Mouse (Mus musculus) embryonic facial prominence, embryonic 10.5 days (tissue): ENCODE data around the gene Fntb. TPM values are rescaled to one million over a fixed set of nuclear protein-coding genes. Genes with fewer than 3 reads are reported as not detected.

Source experiments
- DNase-seq: peaks from one replicate; pipeline ENCODE4 v3.0.0-alpha.2; 2017; ENCODE audit warnings: low spot score
- H3K27ac ChIP-seq: fragments of 300-500 bp; sonication (generic); replicated peaks from 2 replicates; pipeline ENCODE4 v1.5.1; 2016; ENCODE audit warnings: mild to moderate bottlenecking
- H3K27me3 ChIP-seq: fragments of 300-500 bp; sonication (generic); replicated peaks from 2 replicates; pipeline ENCODE4 v1.6.1; 2016; ENCODE audit warnings: low read depth, mild to moderate bottlenecking; ENCODE audit not compliant: poor library complexity, severe bottlenecking
- H3K36me3 ChIP-seq: fragments of 300-500 bp; sonication (generic); replicated peaks from 2 replicates; pipeline ENCODE4 v1.6.1; 2016; ENCODE audit warnings: mild to moderate bottlenecking, moderate library complexity
- H3K4me1 ChIP-seq: fragments of 300-500 bp; sonication (generic); 2 replicates; pipeline ENCODE4 v1.6.1; 2016
- H3K4me3 ChIP-seq: fragments of 300-500 bp; sonication (generic); 2 replicates; pipeline ENCODE4 v1.5.1; 2016; ENCODE audit warnings: mild to moderate bottlenecking, moderate library complexity
- H3K9me3 ChIP-seq: fragments of 300-500 bp; sonication (generic); 2 replicates; pipeline ENCODE4 v1.6.1; 2016; ENCODE audit warnings: mild to moderate bottlenecking
- WGBS: fragments of 180-500 bp; shearing (Covaris S2); methylation state at CpG from one replicate; pipeline ENCODE4 v1.1.7; 2016; 5-methylcytosine and 5-hydroxymethylcytosine counted together
- polyA plus RNA-seq: library from polyadenylated mRNA; unstranded; fragments of >200 nt; fragmentation: Nextera tagmentation; extraction: Ambion mirVana; gene quantifications from 2 replicates; pipeline ENCODE4 v1.2.1, GENCODE M21; 2016

The Fntb gene
- polyA plus RNA-seq, 1 experiment from 2014 or later = 50.4 TPM

DNA sequence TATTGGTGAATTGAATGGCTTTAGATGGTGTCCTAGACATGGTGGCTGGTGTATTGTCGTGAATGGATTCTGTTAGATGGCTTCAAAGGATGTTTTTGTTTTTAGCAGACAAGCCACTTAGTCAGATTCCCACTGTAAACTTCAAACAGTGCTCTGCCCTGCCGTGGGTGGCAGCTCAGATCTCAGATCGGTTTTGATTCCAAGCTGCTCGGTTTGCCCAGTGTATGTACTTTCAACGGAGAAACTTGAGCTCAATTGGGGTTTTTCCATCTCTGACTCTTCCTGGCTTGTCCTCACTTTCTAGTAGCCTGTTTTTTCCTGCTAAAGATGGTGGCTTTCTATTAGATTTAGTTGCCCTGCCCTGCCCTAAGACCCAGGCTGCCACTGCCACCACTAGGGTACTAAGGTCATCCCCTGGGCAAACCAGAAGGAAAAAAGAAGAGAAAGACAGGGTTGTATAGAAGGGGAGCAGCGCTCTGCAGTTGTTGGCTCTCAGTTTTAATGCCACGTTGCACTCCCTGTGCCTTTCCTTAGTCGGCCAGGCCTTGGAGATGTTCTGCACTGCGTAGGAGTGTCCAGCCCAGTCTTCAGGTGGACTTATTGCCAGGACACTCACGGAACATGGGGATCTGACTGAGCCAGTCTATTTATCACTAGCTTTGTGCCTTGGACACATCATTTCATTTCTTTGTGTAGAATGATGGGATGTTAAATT lies 134.0 kb downstream of the Fntb start:
- Histone ChIP-seq H3K4me3 (no peak overlapping the region), H3K9me3 (no peaks in the 10 kb centered on the region), H3K4me1 (peaks cover 12% of the 10 kb centered on the region), H3K36me3 (peaks cover 31% of the 10 kb centered on the region), H3K27ac (no peak overlapping the region), H3K27me3 (no peaks in the 10 kb centered on the region)
- 91% methylated on average over 10 of the region's 10 CpGs for WGBS
- DNase-seq = no peak

DNA sequence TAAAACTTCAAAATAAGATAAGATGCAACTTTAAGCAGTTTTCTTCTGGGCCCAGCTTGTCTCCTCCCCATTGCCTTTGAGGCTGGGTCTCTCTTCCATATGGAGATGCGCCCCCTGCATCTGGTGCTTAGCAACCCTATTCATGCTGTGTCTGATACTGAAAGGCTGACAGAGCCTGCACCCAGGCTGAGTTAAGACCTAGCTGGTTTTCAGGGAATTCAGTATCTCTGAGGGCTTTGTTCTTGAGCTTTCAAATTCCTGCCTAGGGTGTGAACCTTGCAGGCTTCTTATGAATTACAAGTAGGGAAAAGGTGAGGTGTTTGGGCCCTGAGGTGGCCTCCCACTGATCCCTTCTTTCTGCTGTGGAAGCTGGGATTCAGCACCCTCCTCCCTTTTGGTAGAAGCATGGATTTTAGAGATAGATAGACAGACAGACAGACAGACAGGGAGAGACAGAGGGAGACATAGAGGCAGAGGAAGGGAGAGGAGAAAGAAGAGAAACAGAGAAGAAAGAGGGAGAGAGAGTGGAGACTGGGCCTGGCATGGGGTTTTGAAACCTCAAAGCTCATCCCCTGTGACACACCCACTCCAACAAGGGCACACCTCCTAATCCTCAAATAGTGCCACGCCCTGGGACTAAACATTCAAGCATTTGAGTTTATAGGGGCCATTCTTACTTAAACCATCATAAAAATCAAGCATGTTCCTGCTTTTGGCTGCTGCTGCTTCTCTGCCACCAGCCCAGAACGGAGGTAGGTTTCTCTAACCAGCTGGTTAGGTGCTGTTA lies 136.3 kb downstream of the Fntb start:
- Histone ChIP-seq H3K4me1 (peaks cover 7% of the 10 kb centered on the region), H3K36me3 (peaks cover 33% of the 10 kb centered on the region), H3K4me3 (no peak overlapping the region), H3K27me3 (no peaks in the 10 kb centered on the region), H3K9me3 (no peaks in the 10 kb centered on the region), H3K27ac (no peak overlapping the region)
- DNase-seq = no peak
- 78% methylated on average over 3 of the region's 3 CpGs for WGBS

DNA sequence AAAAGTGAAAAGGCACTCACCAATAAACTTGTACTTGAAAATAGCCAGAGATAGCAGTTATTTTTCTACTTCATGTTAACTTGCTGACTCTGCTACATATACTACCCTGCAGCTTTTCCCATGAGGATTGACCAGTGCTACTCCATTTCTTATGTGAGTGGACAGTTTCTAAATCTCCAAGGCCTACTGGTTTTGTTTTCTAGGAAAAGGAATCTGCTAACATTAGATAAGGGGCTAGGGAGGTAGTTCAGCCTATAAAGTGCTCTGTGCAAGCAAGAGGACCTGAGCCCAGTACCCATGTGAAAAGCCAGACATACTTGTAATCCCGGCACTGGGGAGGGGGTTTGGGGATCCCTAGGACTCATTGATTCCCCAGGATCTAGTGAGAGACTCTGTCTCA lies 140.9 kb downstream of the Fntb start:
- Histone ChIP-seq H3K4me1 (peaks cover 18% of the 10 kb centered on the region), H3K27ac (no peak overlapping the region), H3K4me3 (no peak overlapping the region), H3K9me3 (no peaks in the 10 kb centered on the region), H3K36me3 (peaks cover 37% of the 10 kb centered on the region), H3K27me3 (no peaks in the 10 kb centered on the region)
- DNase-seq = no peak
- WGBS = 70% methylated on average over 1 of the region's 1 CpGs

DNA sequence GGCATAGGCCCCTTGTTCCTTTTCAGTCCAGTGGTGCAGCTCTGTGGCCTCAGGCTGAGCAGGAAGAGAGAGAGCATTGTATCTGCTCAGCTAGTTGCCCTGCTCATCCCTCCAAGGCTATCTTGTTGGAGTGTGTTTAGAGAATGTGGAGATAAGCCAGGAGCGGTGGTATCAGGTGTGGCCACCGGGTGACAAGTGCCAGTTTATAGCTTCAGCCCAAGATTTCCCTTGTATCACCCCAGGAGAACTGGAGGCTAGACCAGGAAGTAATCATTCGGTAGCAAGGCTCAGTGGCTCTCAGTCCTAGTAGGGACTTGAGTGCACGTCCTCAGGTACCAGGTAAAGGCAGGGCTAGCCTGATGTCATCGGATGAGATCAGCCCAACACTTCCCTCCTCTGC lies 143.8 kb downstream of the Fntb start:
- Histone ChIP-seq H3K9me3 (no peaks in the 10 kb centered on the region), H3K4me1 (peaks cover 21% of the 10 kb centered on the region), H3K36me3 (peaks cover 39% of the 10 kb centered on the region), H3K27me3 (no peaks in the 10 kb centered on the region), H3K4me3 (no peak overlapping the region), H3K27ac (no peak overlapping the region)
- DNase-seq = no peak
- 90% methylated on average over 5 of the region's 5 CpGs for WGBS

DNA sequence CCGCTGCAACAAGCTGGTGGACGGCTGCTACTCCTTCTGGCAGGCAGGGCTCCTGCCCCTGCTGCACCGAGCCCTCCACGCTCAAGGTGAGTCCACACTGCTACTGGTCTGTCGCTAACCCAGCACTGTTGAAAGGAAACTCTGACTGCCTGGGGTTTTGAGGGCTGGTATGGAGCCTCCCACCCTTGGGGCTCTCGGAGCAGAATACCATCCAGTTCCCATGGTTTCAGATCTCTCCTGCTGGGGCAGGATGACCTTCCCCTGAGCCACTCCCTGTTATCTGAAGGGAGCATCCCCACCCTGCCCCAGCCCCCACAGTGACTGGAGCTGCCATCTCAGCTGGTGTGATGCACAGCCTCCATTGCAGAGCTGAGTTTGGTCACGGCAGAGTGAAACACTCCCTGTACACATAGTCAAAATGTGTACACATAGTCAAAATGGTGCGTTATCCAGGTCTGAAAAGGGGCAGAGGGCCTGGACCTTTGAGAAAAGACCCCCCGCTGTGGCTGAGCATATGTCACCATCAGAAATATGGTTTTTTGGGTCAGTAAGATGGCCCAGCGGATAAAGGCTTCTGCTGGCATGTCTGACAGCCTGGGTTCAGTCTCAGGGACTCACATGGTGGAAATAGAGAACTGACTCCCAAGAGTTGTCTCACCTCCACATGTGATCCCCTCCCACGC lies 145.0 kb downstream of the Fntb start:
- H3K36me3 ChIP-seq = peaks cover 47% of the 10 kb centered on the region
- no peaks in the 10 kb centered on the region for H3K9me3 ChIP-seq
- H3K27ac ChIP-seq = peak overlapping the region; percentile 57; the same call in 1 of the 2 replicates
- no peak for DNase-seq
- 76% methylated on average over 11 of the region's 11 CpGs for WGBS
- peaks cover 21% of the 10 kb centered on the region for H3K4me1 ChIP-seq
- H3K4me3 ChIP-seq = no peak overlapping the region
- no peaks in the 10 kb centered on the region for H3K27me3 ChIP-seq

DNA sequence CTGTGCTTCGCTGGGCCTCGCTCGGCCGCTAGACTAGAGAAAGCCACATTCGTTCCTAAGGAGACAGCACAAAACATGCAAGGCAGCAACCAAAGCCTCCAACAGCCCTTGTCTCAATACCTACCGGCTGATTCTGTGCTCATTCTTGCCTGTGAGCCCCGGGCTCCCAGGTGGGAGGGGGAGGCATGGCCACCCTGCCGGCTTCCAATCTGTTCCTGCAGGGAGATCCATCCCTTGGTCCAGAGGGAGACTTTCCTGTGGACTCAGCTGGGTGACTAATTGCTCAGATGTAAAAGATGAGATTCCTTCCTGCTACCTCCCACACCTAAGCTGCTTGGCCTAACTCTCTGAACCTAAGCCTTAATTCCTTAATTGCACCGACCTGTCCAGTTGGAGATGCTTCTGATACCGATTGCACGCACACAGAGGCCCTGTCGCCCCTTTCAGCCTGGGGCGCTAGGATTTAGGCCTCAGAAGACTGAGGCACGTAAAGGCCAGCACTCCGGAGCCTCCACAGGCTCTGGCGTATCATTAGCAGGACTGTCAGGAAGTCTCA lies 145.9 kb downstream of the Fntb start:
- Histone ChIP-seq H3K9me3 (no peaks in the 10 kb centered on the region), H3K4me3 (no peak overlapping the region), H3K27me3 (no peaks in the 10 kb centered on the region), H3K4me1 (peaks cover 15% of the 10 kb centered on the region), H3K27ac (peak overlapping the region; percentile 63), H3K36me3 (peaks cover 50% of the 10 kb centered on the region)
- WGBS = 60% methylated on average over 16 of the region's 16 CpGs
- DNase-seq = no peak

DNA sequence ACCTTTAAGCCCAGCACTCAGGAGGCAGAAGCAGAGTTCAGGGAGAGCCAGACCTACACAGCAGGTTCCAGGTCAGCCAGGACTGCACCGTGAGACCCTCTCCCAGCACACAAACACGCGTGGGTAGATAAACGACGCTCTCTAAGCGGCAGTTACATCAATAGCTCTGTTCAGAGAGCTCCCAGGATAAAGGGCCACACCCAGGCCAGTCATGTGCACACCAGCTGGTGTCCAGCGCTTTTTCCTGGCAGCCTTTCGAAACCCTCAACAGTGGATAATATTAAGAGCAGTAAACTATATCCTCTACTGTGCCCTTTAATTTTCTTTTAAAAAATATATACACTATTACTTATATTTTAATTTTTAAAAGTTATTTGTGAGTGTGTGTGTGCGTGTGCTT lies 146.8 kb downstream of the Fntb start:
- WGBS = 82% methylated on average over 9 of the region's 9 CpGs
- Histone ChIP-seq H3K4me1 (peaks cover 14% of the 10 kb centered on the region), H3K36me3 (peaks cover 51% of the 10 kb centered on the region), H3K27ac (no peak overlapping the region), H3K9me3 (no peaks in the 10 kb centered on the region), H3K27me3 (no peaks in the 10 kb centered on the region), H3K4me3 (no peak overlapping the region)
- DNase-seq = no peak

DNA sequence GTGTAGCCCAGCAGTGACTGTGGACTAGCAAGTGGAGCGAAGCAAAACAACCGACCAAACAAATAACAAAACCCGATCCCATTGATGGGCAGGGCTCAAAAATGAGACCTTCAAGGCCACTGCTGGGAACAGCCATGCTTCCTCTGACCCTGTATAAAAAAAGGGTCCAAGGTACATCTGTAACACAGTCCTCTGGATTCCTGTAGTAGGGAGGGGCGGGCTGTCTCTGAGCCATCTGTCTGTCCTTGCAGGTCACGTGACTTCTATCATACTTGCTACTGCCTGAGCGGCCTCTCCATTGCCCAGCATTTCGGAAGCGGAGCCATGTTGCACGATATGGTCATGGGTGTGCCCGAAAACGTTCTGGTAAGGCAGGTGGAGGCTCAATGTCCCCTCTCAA lies 150.8 kb downstream of the Fntb start:
- no peaks in the 10 kb centered on the region for H3K27me3 ChIP-seq
- no peaks in the 10 kb centered on the region for H3K9me3 ChIP-seq
- DNase-seq = no peak
- H3K4me1 ChIP-seq = peaks cover 10% of the 10 kb centered on the region
- no peak overlapping the region for H3K27ac ChIP-seq
- 91% methylated on average over 11 of the region's 11 CpGs for WGBS
- H3K36me3 ChIP-seq = peaks cover 43% of the 10 kb centered on the region
- no peak overlapping the region for H3K4me3 ChIP-seq

DNA sequence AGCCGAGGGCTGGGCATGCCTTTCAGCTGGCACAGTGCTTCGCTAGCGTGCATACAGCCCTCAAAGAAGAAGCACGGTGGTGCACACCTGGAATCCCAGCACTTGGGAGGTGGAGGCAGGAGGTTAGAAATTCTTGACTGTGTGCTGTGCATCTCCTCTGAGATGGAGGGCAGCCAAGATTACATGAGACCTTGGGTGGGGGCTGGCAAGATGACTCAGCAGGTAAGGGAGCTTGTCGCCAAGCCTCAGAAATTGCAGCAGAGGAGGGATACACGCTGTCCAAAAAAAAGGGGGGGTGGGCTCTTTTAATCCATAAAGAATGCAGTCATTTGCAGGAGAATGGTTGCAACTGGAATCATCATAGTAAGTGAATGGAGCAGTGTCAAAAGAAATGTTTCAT lies 152.7 kb downstream of the Fntb start:
- Histone ChIP-seq H3K27ac (no peak overlapping the region), H3K9me3 (no peaks in the 10 kb centered on the region), H3K4me3 (no peak overlapping the region), H3K4me1 (0 out of 2 replicates have a peak, but pooled peaks cover 6% of the 10 kb centered on the region), H3K36me3 (peaks cover 42% of the 10 kb centered on the region), H3K27me3 (no peaks in the 10 kb centered on the region)
- DNase-seq = no peak
- 84% methylated on average over 6 of the region's 6 CpGs for WGBS

DNA sequence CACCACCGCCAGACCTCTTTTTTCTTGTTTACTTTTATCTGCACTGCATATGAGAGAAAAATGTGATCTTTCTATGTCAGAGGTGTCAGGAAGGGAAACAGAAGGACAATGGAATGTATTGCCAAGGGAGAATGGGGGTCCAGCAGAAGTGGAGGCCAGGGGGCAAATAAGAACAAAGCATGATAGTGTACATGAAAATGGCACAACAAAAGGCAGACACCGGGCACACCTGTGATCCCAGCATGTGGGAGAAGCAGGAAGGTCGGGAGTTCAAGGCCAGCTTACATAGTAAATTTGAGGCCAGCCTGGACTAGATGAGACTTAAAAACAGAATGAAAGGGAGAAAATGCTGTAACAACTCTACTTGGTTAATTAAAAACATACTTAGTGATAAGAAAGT lies 153.5 kb downstream of the Fntb start:
- no peaks in the 10 kb centered on the region for H3K27me3 ChIP-seq
- WGBS = 70% methylated on average over 3 of the region's 3 CpGs
- no peaks in the 10 kb centered on the region for H3K9me3 ChIP-seq
- H3K4me1 ChIP-seq = 0 out of 2 replicates have a peak, but pooled peaks cover 6% of the 10 kb centered on the region
- no peak overlapping the region for H3K27ac ChIP-seq
- peaks cover 42% of the 10 kb centered on the region for H3K36me3 ChIP-seq
- no peak overlapping the region for H3K4me3 ChIP-seq
- no peak for DNase-seq

DNA sequence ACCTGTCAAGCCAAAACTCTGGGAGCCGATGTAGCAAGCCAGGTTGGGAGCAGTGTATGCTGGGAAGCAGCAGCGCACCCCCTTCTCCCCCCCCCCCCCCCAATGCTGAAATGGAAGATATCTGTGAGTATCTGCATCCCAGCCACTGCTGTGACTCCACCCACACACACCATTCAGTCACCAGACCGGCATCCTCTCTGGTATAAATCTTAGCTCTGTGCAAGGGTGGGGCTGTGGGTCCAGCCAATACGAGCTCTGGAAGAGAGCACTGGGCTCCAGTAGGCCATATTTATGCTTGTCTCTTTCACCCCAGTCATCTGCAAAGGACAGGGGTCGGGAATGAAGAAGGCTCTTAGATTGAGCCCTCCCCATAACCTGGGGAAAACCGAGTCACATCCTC lies 155.0 kb downstream of the Fntb start:
- Histone ChIP-seq H3K27me3 (no peaks in the 10 kb centered on the region), H3K4me3 (no peak overlapping the region), H3K36me3 (peaks cover 33% of the 10 kb centered on the region), H3K4me1 (0 out of 2 replicates have a peak, but pooled peaks cover 6% of the 10 kb centered on the region), H3K9me3 (no peaks in the 10 kb centered on the region), H3K27ac (no peak overlapping the region)
- 83% methylated on average over 6 of the region's 6 CpGs for WGBS
- no peak for DNase-seq

DNA sequence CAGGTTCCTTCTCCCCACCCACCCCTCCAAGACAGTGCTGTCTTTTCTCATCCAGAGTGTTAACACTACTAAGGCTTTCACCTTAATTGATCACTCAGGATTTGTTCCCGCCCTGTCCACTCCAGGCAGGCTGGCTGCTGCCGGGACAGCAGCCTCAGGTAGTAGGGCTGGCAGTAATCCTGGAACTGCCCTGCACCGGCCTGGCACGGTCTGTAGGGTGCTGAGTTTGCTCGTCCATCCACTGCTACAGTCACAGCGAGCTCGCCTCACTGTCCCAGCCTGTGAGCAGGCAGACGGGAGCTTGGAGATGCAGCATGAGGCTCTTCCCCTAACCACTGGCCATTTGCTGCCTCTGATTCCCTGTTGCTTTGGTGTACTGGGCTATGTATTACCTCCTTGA lies 155.6 kb downstream of the Fntb start:
- Histone ChIP-seq H3K9me3 (no peaks in the 10 kb centered on the region), H3K27ac (no peak overlapping the region), H3K27me3 (no peaks in the 10 kb centered on the region), H3K4me3 (no peak overlapping the region), H3K36me3 (peaks cover 33% of the 10 kb centered on the region), H3K4me1 (0 out of 2 replicates have a peak, but pooled peaks cover 6% of the 10 kb centered on the region)
- DNase-seq = no peak
- WGBS = 87% methylated on average over 8 of the region's 8 CpGs
